Mouse (Mus musculus) stomach, postnatal 0 days (tissue): ENCODE measurements around the gene Spats2l.

ENCODE experiments used
- CTCF ChIP-seq: IDR thresholded peaks from 2 replicates; pipeline ENCODE4 v1.5.1; 2016; ENCODE audit warnings: antibody characterized with exemption, low read depth, mild to moderate bottlenecking, moderate library complexity
- EP300 ChIP-seq: optimal IDR thresholded peaks from 2 replicates; pipeline ENCODE3; 2016; ENCODE audit warnings: antibody characterized with exemption

GRCm38 (mm10) chr1:57742266-57742665 is 31.7 kb upstream of the Spats2l start:
- no peak for TF ChIP-seq CTCF
- TF ChIP-seq EP300: no peak
